Mouse (Mus musculus) left cerebral cortex, adult 11 months (tissue): ENCODE results near the gene Hoxc9.

Source experiments
- DNase-seq: peaks from one replicate; pipeline ENCODE4 v3.0.0; 2022; ENCODE audit warnings: low spot score

The Hoxc9 gene

DNA sequence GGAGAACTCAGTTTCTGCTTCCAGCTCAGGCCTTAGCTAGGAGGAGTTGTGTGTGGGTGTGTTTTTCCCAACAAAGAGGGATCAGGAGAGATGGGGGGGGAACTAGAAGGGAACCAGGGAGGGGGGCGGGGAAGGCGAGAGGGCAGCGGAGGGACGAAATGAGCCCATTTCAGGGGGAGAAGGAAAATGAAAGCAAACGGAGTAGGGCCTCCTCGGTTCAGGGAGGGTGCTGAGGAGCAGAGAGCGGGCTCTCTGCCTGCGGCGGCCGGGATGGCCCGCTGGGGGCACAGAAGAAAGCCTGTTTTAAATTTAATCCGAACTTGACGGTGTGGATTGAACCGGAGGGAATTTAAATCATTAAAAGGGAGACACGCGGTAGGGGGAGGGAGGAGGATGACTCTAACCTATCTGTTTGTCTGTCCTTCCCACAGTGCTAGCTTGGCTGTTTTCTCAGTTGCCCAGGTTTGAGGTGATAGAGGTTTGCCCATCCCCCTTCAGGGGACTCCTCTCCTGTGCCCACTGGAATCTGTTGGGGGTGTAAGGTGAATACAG lies 1.3 kb downstream of the Hoxc9 start:
- DNase-seq = no peak

DNA sequence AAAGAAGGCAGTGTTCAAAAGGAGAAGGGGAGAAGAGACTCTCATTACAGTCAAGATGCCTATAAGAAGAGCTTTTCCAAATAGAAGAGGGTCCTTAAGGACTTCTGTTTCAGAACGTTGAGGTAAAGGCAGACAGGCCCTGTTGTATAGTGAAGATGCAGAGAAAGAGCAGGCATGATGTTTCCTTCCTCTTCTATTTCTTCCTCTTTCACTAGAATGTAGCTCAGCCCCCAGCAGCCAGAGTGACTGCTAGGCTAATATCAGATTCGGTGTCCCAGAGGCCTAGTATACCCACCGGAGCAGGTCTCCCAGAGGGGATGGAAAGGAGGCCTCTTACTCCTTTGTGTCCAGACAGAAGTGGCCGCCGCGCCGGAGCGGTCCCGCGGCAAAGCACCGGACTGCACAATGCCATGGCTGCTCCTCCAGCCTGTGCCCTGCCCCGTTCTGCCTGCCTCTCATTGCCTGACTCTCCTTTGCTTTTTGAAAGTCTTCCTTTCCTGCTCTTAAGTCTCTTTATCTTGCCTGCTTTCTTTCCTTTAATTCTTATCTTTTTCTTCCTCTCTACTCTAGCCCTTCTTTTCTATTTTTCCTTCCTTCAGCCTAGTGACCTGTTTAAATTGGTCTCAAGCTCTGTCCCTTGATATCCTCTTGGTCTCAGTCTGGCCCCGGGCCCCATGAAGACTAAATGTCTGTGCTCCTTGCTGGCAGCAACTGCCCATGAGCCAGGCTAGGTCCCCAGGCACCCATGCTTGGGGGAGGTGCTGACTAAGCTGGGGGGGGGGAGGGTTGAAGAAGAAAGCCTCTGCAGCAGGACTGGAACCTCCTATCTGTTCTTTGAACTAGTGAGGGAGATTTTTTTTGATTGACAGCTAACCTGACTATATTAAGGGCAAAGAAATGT lies 2.6 kb downstream of the Hoxc9 start:
- no peak for DNase-seq

DNA sequence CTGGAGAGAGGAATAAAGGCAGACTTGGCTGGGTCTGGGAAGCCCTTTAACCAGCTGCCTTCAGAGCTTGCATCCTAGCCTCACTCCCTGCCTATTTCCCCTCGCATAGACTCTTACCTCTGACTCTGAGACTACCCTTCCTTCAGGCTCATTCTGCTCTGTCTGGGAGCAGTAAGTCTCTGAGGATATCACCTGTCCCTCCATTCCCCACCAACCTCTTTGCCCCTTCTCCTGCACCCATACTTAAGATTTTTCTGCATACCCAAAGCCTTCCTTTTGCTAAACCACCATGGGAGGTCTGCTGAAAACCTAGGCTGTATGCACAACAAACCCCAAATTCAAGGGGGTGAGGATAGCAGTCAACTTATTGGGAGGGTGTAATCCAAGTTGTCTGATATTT lies 3.7 kb downstream of the Hoxc9 start:
- DNase-seq = no peak

DNA sequence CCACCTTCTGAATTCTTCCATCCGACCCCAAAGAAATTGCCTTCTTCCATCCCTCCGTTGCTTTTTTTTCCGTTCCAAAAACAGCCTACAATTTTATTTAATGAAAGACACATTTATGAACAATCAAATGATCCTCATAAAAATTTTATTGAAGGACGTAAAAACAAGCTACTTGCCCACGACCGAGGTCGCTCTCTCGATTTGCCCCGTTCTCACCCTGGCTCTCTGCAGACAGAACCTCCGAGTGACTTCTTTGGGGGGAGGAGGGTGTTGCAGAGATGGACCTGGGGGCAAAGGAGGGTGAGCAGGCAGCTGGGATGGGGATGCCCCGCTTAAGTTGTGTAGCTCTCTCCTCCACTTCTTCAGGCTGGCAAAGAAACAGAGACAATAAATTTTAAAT lies 4.1 kb downstream of the Hoxc9 start:
- no peak for DNase-seq

DNA sequence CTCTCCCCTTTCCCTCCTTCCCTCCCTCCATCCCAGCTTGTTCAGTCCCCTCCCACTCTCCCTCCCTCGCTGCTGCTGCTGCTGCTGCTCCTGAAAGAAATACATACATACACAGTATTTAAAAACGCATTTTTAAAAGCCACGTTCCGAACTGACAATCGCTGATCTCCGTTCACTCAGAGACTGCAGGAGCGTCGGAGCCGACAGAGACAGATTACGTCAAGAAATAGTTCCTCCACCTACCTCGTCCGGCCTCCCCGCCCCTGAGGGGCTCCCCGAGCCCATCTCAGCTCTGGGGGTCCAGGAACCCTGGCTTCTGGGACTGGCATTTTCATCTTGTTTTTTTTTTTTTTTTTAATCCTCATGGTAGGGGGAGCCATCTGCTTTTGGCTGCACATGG lies 4.7 kb downstream of the Hoxc9 start:
- DNase-seq = no peak

DNA sequence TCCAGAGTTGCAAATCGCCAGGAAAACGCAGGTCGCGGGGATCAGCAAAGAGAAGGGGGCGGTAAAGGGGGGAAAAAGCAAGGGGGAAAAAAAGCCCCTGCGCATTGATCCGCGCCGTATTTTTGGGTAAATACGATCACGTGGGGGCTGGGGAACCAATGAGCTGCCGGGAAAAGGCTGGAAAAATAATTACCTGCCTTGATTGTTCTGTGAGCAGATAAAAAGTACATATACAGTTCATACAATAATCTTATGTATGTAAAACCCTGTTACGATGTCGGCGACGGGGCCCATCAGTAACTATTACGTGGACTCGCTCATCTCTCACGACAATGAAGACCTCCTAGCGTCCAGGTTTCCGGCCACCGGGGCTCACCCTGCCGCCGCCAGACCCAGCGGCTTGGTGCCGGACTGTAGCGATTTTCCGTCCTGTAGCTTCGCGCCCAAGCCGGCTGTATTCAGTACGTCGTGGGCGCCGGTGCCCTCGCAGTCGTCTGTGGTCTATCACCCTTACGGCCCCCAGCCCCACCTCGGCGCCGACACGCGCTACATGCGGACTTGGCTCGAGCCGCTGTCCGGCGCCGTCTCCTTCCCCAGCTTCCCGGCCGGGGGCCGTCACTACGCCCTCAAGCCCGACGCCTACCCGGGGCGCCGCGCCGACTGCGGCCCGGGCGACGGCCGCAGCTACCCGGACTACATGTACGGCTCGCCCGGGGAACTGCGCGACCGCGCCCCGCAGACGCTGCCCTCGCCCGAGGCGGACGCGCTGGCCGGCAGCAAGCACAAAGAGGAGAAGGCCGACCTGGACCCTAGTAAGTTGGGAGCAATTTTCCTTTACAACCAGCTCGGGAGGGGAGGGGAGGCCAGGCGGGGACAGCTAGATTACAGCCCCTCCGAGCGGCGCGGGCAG lies 5.4 kb downstream of the Hoxc9 start:
- DNase-seq = no peak

DNA sequence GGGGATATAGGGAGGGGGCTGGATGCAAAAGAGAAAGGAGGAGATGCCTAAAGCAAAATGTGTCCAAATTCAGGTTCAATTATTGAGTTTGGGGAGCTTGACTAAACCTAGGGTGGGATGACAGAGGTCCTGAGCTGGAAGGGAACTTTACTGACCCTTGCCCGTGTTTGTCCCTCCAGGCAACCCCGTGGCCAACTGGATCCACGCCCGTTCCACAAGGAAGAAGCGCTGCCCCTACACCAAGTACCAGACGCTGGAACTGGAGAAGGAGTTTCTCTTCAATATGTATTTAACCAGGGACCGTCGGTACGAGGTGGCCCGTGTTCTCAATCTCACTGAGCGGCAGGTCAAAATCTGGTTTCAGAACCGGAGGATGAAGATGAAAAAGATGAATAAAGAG lies 7.5 kb downstream of the Hoxc9 start:
- no peak for DNase-seq

DNA sequence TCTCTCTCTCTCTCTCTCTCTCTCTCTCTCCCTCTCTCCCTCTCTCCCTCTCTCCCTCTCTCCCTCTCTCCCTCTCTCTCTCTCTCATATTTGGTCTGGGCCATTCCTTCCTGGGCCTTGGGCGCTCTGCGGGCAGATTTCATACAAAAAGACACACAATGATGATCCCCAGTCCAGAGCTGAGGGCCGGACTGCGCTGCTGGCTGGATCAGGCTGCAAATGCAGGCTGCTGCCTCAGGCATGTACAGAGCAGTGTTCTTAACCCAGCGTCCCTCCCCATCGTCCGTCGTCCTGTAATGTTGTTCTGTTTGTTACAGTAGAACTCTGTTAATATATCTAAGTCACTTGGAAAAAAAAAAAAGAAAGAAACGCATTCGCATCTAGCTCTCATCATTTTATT lies 8.3 kb downstream of the Hoxc9 start:
- no peak for DNase-seq

DNA sequence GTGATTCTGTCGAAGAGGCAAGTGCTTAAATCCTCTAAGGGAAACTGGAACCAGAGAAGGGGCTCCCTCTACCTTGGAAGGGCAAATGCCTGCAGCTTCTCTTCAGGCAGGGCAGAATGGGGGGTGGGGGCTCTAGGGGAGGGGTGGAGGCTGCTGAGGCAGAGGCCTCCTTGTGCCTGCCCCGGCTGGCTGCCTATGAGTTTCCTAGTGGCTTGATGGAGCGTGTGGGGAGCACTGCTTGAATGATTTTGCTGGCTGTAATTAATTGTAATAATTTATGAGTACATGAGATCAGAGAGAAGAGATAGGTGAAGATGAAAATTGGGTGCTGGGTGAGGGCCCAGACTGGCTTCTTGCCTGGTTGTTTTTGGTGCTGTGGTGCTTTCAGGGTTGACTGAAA lies 8.7 kb downstream of the Hoxc9 start:
- DNase-seq = no peak

DNA sequence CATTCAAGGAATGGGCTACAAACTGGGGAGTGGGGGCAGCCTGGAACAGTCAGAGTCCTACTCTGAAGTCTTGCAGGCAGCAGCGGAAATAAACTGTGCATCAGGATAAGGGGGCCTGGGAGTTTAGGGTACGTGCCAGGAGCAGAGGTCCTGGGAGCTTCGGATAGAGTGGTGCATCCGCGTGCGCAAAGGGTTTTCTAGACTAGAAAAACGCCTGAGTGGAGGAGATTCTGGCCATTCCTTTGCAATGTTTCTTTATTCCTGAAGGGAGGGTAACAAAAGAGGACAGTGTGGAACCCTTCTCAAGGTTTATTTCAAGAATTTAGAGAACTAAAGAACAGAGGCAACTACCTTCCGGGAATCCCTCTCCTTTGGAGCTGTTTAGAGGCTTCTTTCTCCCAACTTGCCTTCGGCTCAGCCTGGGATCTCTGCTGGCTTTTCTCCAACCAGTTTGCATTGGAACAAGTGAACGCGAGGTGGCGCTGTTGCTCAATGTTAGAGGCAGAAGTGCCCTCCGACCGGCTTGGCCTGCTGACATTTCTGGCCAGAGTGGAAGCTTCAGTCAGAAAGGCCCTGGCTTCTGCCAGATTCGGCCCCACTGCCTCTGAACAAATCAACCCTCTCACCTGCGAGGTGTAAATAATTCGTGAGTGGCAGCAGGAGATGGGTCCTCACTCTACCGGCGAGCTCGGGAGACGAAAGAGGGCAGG lies 11.0 kb downstream of the Hoxc9 start:
- DNase-seq = peak; percentile 72

DNA sequence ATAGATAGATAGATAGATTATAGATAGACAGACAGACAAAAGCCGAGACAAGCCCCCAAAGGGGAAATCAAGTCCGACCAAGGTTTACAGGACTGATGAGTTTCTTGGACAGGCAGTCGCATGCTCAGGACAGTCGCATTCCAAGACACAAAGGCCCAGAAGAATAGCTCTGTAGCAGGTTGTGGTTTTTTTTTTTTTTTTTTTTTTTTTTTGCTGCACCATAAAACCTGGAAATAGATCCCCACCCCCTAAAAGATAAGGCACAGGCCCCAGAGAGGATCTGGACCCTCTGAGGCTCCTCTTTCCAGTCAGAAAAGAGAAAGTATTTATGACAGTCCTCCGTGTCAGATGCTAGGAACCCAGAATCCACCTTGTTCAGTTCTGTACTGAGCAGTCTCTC lies 11.8 kb downstream of the Hoxc9 start:
- DNase-seq = no peak

DNA sequence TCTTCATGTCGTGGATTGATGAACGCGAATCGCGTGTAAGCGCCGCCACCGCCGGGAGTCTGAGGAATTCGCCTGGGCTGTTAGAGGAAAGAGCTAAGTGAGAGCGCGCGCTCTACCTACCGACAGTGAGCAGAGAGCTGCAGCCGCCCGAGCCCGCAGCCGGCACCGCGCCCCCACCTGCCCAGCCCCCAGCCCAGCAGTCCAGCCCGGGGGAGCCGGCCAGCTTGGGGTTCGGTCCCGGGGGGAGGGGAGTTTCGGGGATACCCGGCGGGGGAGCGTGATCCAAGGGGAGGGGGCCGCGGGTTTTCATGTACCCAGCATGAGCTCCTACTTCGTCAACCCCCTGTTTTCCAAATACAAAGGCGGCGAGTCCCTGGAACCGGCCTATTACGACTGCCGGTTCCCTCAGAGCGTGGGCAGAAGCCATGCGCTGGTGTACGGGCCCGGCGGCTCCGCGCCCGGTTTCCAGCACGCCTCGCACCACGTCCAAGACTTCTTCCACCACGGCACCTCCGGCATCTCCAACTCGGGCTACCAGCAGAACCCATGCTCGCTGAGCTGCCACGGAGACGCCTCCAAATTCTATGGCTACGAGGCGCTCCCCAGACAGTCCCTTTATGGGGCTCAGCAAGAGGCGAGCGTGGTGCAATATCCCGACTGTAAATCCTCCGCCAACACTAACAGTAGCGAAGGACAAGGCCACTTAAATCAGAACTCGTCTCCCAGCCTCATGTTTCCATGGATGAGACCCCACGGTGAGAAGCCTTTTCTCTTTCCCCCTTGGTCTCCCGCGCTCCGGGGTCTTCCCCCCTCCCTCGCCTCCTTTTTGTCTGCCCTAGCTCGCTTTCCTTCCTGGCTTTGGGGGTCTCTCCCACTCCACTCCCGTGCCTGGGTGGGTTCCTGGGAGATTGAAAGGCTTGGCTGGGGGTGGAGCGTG lies 14.5 kb downstream of the Hoxc9 start, which contains the start of gene Hoxc8:
Gene Hoxc8 (plus strand): TSS at position 147 of the 937 bp plus-strand sequence.
- DNase-seq = no peak

DNA sequence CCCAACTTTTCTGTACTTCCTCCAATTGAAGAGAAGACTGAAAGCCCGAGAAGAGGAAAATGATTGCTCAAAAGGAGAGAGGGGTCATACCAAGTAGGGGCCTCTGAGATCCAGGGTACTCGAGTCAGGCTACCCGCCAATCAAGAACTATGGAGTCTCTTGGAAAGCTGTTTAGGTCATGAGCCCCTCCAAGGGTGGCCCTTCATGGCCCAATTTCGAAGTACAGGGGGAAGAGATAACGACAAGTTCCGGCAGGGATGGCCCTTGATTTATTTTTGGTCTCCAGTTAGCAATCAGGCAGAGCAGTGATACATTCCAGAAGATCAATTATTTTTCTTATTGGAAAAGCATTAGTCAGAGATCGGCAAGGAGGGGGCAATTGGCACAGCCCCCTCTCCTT lies 15.5 kb downstream of the Hoxc9 start:
- no peak for DNase-seq

DNA sequence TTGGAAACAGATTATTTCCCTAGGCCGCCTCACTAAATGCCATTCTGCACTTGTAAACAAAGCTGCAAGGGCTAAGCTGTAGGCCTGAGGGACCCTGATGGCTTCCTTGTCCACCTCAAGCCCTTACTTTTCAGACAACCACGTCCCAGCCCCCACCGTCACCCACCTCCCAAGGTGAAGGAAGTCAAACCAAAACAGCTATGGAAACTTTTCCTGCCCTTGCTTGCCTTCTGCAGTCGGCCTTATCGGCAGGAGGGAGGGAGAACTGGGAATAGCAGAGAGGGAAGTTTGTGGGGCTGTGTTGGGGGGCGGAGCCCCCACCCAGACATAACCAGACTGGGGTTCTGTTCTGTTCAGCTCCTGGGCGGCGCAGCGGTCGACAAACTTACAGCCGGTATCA lies 16.0 kb downstream of the Hoxc9 start:
- no peak for DNase-seq

DNA sequence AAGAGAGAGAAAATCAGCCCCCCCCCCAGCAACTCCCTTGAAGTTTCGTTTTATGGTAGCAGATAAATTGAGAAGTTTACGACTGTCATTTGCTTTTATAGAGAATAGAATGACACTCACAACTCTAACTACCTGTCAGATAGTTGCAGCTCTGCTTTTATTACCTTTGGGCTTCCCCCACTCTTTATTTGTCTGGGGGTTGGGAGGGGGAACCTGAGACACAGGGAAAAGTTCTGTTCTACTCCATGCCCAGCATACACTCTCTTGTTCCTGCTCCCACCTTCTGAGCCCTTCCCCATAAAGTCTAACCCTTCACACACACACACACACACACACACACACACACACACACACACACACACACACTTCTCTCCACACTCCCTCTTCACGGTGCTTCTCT lies 16.6 kb downstream of the Hoxc9 start:
- no peak for DNase-seq

DNA sequence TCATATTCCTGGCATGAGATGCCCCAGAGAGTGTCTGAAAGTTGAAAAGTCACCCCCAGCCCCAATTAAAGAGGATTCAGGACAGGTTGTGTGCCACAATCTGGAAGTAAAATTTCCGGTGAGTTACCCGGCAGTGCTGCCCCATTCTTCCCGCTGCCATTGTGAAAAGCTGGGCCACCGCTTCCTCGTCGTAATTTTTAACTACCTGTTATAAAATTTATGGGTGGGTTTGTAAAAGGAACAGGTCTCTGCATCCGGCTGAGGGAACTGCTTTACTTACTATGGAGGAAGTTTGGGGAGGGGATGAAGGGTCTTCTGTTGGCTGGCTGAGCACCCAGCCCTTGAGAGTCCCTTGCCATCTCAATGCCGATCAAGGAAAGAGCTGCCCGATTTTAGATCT lies 20.3 kb downstream of the Hoxc9 start:
- DNase-seq = no peak

DNA sequence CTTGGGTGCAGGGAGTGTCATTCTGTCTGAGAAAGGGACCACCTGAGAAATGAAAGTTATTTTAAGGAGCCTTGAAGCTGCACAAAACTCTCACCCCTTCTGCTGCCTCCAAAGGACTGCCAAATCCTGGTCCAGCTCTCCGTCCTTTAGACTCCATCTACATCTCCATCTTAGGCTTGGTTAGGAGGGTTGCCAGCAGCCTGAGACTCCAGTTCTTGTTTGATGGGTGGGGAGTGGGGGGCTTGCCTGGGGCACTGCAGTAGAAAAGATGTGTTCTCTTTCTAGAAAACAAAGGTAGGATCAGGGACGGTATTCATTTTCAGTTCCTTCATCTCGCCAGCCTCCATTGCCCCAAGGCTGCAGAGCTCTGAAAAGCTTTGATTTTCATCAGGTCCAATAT lies 21.2 kb downstream of the Hoxc9 start:
- DNase-seq = no peak

DNA sequence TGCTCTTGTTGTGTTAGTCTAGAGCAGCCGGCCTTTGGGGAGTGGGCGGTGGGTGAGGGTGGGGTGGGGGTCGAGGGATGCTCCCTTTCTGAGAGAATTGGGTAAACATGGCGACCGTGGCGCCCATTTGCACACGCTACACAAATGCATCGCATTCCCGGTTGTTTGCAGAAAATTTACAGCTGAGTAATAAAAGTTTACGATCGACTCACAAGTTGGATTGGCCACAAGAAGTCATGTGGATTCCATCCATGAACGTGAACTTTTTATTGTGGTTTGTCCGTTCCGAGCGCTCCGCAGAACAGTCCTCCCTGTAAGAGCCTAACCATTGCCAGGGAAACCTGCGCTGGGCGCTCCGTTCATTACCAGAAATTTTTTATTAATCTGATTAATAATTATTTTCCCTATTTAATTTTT lies 21.7 kb downstream of the Hoxc9 start, which contains the start of gene Hoxc6:
Gene Hoxc6 (plus strand): TSS at position 319 of the 417 bp plus-strand sequence.
- DNase-seq = no peak

DNA sequence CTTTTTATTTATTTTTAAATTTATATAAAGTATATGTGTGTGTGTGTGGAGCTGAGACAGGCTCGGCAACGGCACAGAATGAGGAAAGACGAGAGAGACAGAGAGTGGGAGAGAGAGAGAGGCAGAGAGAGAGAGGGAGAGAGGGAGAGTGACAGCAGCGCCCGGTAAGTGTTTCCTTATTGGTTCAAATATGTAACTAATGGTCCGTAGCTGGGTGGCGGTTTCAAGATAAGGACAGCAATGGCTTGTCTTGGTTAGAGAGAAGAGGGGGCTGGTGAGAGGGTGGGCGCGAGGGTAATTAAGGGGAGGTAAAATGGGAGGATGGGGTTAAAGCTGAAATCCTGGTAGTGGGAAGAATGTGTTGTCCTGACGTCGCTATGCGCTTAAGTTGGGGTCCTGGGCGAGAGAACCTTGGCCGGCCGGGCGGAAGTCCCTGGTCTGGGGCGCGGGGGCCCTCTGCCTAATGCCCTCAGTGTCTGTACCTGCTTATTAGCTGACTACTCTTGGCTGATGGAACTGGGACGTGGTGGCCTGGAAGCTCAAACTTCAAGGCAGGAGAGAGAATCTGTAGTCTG lies 22.5 kb downstream of the Hoxc9 start:
- no peak for DNase-seq

DNA sequence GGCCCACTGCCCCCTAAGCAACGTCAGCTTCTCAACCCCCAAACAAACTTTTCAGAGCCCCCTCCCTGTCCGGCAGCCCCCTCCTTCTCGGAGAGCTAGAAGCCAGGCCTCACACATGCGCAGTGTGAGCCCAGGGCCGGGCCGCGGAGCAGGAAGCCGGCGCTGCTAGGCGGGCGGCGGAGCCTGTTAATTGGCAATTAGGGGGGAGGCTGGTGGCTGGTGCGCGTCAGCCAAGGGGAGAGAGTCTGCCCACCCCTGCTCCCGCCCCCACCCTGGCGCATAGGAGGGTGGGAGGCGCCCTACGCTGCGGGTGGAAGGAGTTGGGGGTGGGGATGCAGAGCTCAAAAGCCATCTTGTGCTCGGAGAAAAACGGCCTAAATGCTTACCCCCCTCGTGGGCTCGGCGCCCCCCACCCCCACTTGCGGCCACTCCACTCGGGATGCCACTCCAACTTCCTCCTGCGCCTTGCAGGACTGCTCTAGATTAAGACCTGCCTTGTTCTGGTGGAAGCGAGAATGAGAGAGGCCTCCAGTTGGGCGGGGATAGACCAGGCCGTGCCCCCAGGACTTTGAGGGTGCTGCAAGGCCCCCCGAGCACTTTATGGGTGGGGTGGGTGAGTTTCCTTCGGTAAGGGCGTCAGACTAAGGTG lies 23.1 kb downstream of the Hoxc9 start:
- DNase-seq = no peak
